Mouse (Mus musculus): ENCODE data around the gene F2r.

- TF ChIP-seq MAX (IDR thresholded peaks at IDR 0.05) (no peak), CTCF (IDR thresholded peaks at IDR 0.05; ENCODE audit: control insufficient read depth, insufficient read depth, insufficient read length) (no peak), MYOG (IDR thresholded peaks at IDR 0.05; ENCODE audit: control insufficient read depth, extremely low read depth, insufficient read length) (no peak), USF1 (IDR thresholded peaks at IDR 0.05; ENCODE audit: low read depth) (no peak)
Observed at GRCm38 (mm10) chr13:95557326-95557725, 61.0 kb downstream of the F2r start.
